8 mouse cellular contexts compared by ENCODE assay signal in the genomic region with DNA sequence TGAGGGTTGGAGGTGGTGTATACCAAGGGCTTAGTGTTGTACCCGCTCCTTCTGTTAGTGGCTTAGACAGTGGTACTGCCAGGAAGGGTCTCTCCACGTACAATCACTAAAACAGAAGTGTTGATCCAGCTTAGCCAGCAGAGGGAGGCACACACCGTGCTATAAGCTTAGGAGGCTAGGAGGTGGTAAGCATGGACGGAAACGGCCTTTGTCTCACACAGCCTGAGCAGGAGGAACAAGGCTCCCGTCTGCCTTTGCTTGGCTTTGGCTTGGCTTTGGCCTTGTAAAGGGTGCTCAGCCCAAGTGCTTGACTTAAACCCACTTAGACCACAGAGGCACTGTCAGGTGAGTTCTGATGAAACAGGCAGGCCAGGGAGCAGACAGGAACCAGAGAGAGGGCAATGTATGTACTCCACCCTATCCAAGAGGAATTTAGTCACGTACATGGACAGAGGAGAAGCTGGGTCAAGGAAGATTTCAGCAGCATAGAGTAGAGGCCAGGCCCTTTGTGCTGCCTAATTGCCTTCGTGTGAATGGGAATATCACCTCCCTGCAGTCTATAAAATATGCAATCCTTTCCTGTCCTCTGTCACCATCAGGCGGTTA. TPM values are rescaled to one million over a fixed set of nuclear protein-coding genes. Genes with fewer than 3 reads are reported as not detected.
DNase-seq lines count a peak whose midpoint lies in the region; ATAC-seq and TF ChIP-seq lines count a peak whose summit lies in the region.

No protein-coding gene starts in this region.

- no peak overlapping the region for H3K27ac ChIP-seq in embryonic facial prominence, embryonic 13.5 days
- no peak overlapping the region for H3K27ac ChIP-seq in limb, embryonic 14.5 days (replicated peaks; ENCODE audit: low read depth, low read length)

- DNase-seq in urinary bladder, adult 18-20 months (ENCODE audit: low spot score in 2 of 2): peak; percentile 51 to 59
- no peak for DNase-seq in urinary bladder, postnatal 25 days (ENCODE audit: low spot score)
- DNase-seq in heart, adult 9 months (ENCODE audit: low spot score in 2 of 2): peak; percentile 42 to 59
- peak; percentile 40 to 63 for DNase-seq in kidney, adult 8-10 months
- peak; percentile 88 for DNase-seq in limb, embryonic 14.5 days (ENCODE audit: low spot score)
- DNase-seq in naive thymus-derived CD4-positive, alpha-beta T cell, adult 2 months (ENCODE audit: low read depth): peak; percentile 86
- DNase-seq in splenic B cell, adult 2 months (ENCODE audit: low read depth, low spot score): peak; percentile 83

- H3K4me2 ChIP-seq in embryonic facial prominence, embryonic 13.5 days: peak overlapping the region; percentile 22
- H3K4me2 ChIP-seq in limb, embryonic 14.5 days (replicated peaks; ENCODE audit: low read depth, low read length, severe bottlenecking): peak overlapping the region; percentile 35

- no peak overlapping the region for H3K4me3 ChIP-seq in embryonic facial prominence, embryonic 13.5 days
- H3K4me3 ChIP-seq in limb, embryonic 14.5 days (replicated peaks; ENCODE audit: low read length): peak overlapping the region; percentile 14

- H3K9ac ChIP-seq in embryonic facial prominence, embryonic 13.5 days: no peak overlapping the region
- H3K9ac ChIP-seq in limb, embryonic 14.5 days (ENCODE audit: low read depth, low read length, severe bottlenecking): no peak overlapping the region

- 30% methylated on average over 9 of the region's 9 CpGs for WGBS in embryonic facial prominence, embryonic 13.5 days
- 32% methylated on average over 9 of the region's 9 CpGs for WGBS in limb, embryonic 14.5 days

- no peaks in the 10 kb centered on the region for H3K9me3 ChIP-seq in embryonic facial prominence, embryonic 13.5 days
- H3K9me3 ChIP-seq in limb, embryonic 14.5 days (ENCODE audit: control insufficient read depth, low read length): no peaks in the 10 kb centered on the region

- peak; percentile 75; the same call in 1 of the 2 replicates for ATAC-seq in embryonic facial prominence, embryonic 13.5 days (ENCODE audit: insufficient number of reproducible peaks, insufficient read depth, low FRiP score, low TSS enrichment, low read depth)
- peak; percentile 93 for ATAC-seq in limb, embryonic 14.5 days (ENCODE audit: low FRiP score, low read depth)

- H3K4me1 ChIP-seq in embryonic facial prominence, embryonic 13.5 days: peaks cover 14% of the 10 kb centered on the region
- H3K4me1 ChIP-seq in limb, embryonic 14.5 days (ENCODE audit: control insufficient read depth, insufficient read depth, low read length): peaks cover 6% of the 10 kb centered on the region; the same call in 1 of the 2 replicates

- peak; percentile 22; the same call in 1 of the 2 replicates for TF ChIP-seq POLR2A in limb, embryonic 14.5 days (IDR thresholded peaks at IDR 0.05; ENCODE audit: borderline replicate concordance, extremely low read depth, insufficient read depth, insufficient read length)

- H3K36me3 ChIP-seq in embryonic facial prominence, embryonic 13.5 days: no peaks in the 10 kb centered on the region
- H3K36me3 ChIP-seq in limb, embryonic 14.5 days (ENCODE audit: control insufficient read depth, insufficient read depth, low read length): no peaks in the 10 kb centered on the region
- H3K36me3 ChIP-seq in splenic B cell, adult 2 months (ENCODE audit: control insufficient read depth, insufficient read depth, low read length, poor library complexity, severe bottlenecking): no peaks in the 10 kb centered on the region

- H3K27me3 ChIP-seq in embryonic facial prominence, embryonic 13.5 days: no peaks in the 10 kb centered on the region
- H3K27me3 ChIP-seq in limb, embryonic 14.5 days (ENCODE audit: control insufficient read depth, insufficient read depth, low read length): no peaks in the 10 kb centered on the region
- no peaks in the 10 kb centered on the region for H3K27me3 ChIP-seq in splenic B cell, adult 2 months (ENCODE audit: control insufficient read depth, insufficient read depth, low read length, poor library complexity, severe bottlenecking)

RNA-seq across cellular contexts. Expression of gene Akr1b3, which starts 24.3 kb away (rescaled TPM):
- polyA plus RNA-seq in embryonic facial prominence, embryonic 13.5 days (2015; fragmentation: Nextera tagmentation; extraction: Ambion mirVana): 150 and 189 TPM in 2 replicates
- polyA plus RNA-seq in limb, embryonic 14.5 days (2012; rRNA removed): 133 and 134 TPM in 2 replicates
- polyA plus RNA-seq in limb, embryonic 14.5 days (2014; fragmentation: Nextera tagmentation; extraction: Ambion mirVana): 174 and 180 TPM in 2 replicates
